Mouse (Mus musculus): Measurements from ENCODE around the gene Amz2. TPM values are rescaled to one million over a fixed set of nuclear protein-coding genes. Genes with fewer than 3 reads are reported as not detected.

Amz2 gene
- total and polyA plus RNA-seq, 3 experiments = 17.3 to 127 (median 114) TPM

GRCm38 (mm10) chr11:109417472-109418040 is 8.2 kb upstream of the Amz2 start:
- DNase-seq (ENCODE audit: low spot score) = no peak
- H3K36me3 ChIP-seq (replicated peaks) = no peaks in the 10 kb centered on the region
- H3K9me3 ChIP-seq (replicated peaks) = peaks cover 4% of the 10 kb centered on the region
- ATAC-seq (ENCODE audit: extremely low read depth, insufficient number of reproducible peaks, low FRiP score, poor library complexity, severe bottlenecking) = no peak
- H3K4me1 ChIP-seq (ENCODE audit: insufficient read depth, low read depth, low read length) = peaks cover 41% of the 10 kb centered on the region
- no peak overlapping the region for H3K4me3 ChIP-seq (ENCODE audit: low read depth, low read length)
- TF ChIP-seq POLR2AphosphoS5 (IDR thresholded peaks at IDR 0.05; ENCODE audit: insufficient replicate concordance, low read depth, low read length) (no peak), GATA1 (IDR thresholded peaks at IDR 0.05; ENCODE audit: borderline replicate concordance, low read length) (no peak), TAL1 (conservative IDR thresholded peaks at IDR 0.05; ENCODE audit: low read depth, low read length) (no peak), CTCF (IDR thresholded peaks at IDR 0.05; ENCODE audit: low read depth, low read length) (no peak), GATA2 (IDR thresholded peaks at IDR 0.05; ENCODE audit: borderline replicate concordance, low read depth, low read length) (no peak)
- H3K27me3 ChIP-seq (ENCODE audit: insufficient read depth, low read length) = peaks cover 6% of the 10 kb centered on the region; the same call in 1 of the 2 replicates

GRCm38 (mm10) chr11:109419461-109419860 is 6.3 kb upstream of the Amz2 start:
- DNase-seq (ENCODE audit: low spot score) = no peak
- H3K27me3 ChIP-seq (ENCODE audit: insufficient read depth, low read length) = no peaks in the 10 kb centered on the region; the same call in 1 of the 2 replicates
- H3K4me3 ChIP-seq (ENCODE audit: low read depth, low read length) = peak overlapping the region; percentile 69; the same call in 1 of the 2 replicates
- no peaks in the 10 kb centered on the region for H3K36me3 ChIP-seq (replicated peaks)
- peaks cover 53% of the 10 kb centered on the region for H3K4me1 ChIP-seq (ENCODE audit: insufficient read depth, low read depth, low read length)
- H3K9me3 ChIP-seq (replicated peaks) = peaks cover 4% of the 10 kb centered on the region
- no peak for TF ChIP-seq TAL1 (conservative IDR thresholded peaks at IDR 0.05; ENCODE audit: low read depth, low read length)
- no peak for TF ChIP-seq CTCF (IDR thresholded peaks at IDR 0.05; ENCODE audit: low read depth, low read length)
- ATAC-seq (ENCODE audit: extremely low read depth, insufficient number of reproducible peaks, low FRiP score, poor library complexity, severe bottlenecking) = no peak

- Histone ChIP-seq H3K36me3 (replicated peaks) (no peaks in the 10 kb centered on the region), H3K4me3 (ENCODE audit: low read depth, low read length) (peak overlapping the region; percentile 69), H3K9me3 (replicated peaks) (peaks cover 4% of the 10 kb centered on the region), H3K27me3 (ENCODE audit: insufficient read depth, low read length) (no peaks in the 10 kb centered on the region; the same call in 1 of the 2 replicates), H3K4me1 (ENCODE audit: insufficient read depth, low read depth, low read length) (peaks cover 59% of the 10 kb centered on the region)
- TF ChIP-seq TAL1 (conservative IDR thresholded peaks at IDR 0.05; ENCODE audit: low read depth, low read length) = no peak
- TF ChIP-seq POLR2AphosphoS5 (IDR thresholded peaks at IDR 0.05; ENCODE audit: insufficient replicate concordance, low read depth, low read length) = no peak
- no peak for TF ChIP-seq CTCF (IDR thresholded peaks at IDR 0.05; ENCODE audit: low read depth, low read length)
- no peak for TF ChIP-seq GATA2 (IDR thresholded peaks at IDR 0.05; ENCODE audit: borderline replicate concordance, low read depth, low read length)
- no peak for TF ChIP-seq GATA1 (IDR thresholded peaks at IDR 0.05; ENCODE audit: borderline replicate concordance, low read length)
- ATAC-seq (ENCODE audit: extremely low read depth, insufficient number of reproducible peaks, low FRiP score, poor library complexity, severe bottlenecking) = peak; percentile 65
- DNase-seq (ENCODE audit: low spot score) = peak; percentile 65
These were observed 5.7 kb upstream of the Amz2 start for GRCm38 (mm10) chr11:109419961-109420566.

GRCm38 (mm10) chr11:109420567-109420962 is 5.2 kb upstream of the Amz2 start:
- peaks cover 4% of the 10 kb centered on the region for H3K9me3 ChIP-seq (replicated peaks)
- peak; percentile 59 for ATAC-seq (ENCODE audit: extremely low read depth, insufficient number of reproducible peaks, low FRiP score, poor library complexity, severe bottlenecking)
- no peaks in the 10 kb centered on the region for H3K36me3 ChIP-seq (replicated peaks)
- peak; percentile 40 for DNase-seq (ENCODE audit: low spot score)
- peaks cover 64% of the 10 kb centered on the region for H3K4me1 ChIP-seq (ENCODE audit: insufficient read depth, low read depth, low read length)
- H3K4me3 ChIP-seq (ENCODE audit: low read depth, low read length) = peak overlapping the region; percentile 69
- no peaks in the 10 kb centered on the region for H3K27me3 ChIP-seq (ENCODE audit: insufficient read depth, low read length)
- TF ChIP-seq GATA1 (IDR thresholded peaks at IDR 0.05; ENCODE audit: borderline replicate concordance, low read length) (no peak), GATA2 (IDR thresholded peaks at IDR 0.05; ENCODE audit: borderline replicate concordance, low read depth, low read length) (peak; percentile 21; the same call in 1 of the 2 replicates), TAL1 (conservative IDR thresholded peaks at IDR 0.05; ENCODE audit: low read depth, low read length) (no peak), CTCF (IDR thresholded peaks at IDR 0.05; ENCODE audit: low read depth, low read length) (no peak), POLR2AphosphoS5 (IDR thresholded peaks at IDR 0.05; ENCODE audit: insufficient replicate concordance, low read depth, low read length) (no peak)

- H3K9me3 ChIP-seq (replicated peaks) = peaks cover 4% of the 10 kb centered on the region
- H3K27me3 ChIP-seq (ENCODE audit: insufficient read depth, low read length) = no peaks in the 10 kb centered on the region
- no peak overlapping the region for H3K4me3 ChIP-seq (ENCODE audit: low read depth, low read length)
- TF ChIP-seq GATA1 (IDR thresholded peaks at IDR 0.05; ENCODE audit: borderline replicate concordance, low read length) (no peak), TAL1 (conservative IDR thresholded peaks at IDR 0.05; ENCODE audit: low read depth, low read length) (no peak), CTCF (IDR thresholded peaks at IDR 0.05; ENCODE audit: low read depth, low read length) (no peak), POLR2AphosphoS5 (IDR thresholded peaks at IDR 0.05; ENCODE audit: insufficient replicate concordance, low read depth, low read length) (no peak), GATA2 (IDR thresholded peaks at IDR 0.05; ENCODE audit: borderline replicate concordance, low read depth, low read length) (no peak)
- peaks cover 64% of the 10 kb centered on the region for H3K4me1 ChIP-seq (ENCODE audit: insufficient read depth, low read depth, low read length)
- DNase-seq (ENCODE audit: low spot score) (no peak), ATAC-seq (ENCODE audit: extremely low read depth, insufficient number of reproducible peaks, low FRiP score, poor library complexity, severe bottlenecking) (no peak)
- H3K36me3 ChIP-seq (replicated peaks) = no peaks in the 10 kb centered on the region
These were observed 4.5 kb upstream of the Amz2 start for GRCm38 (mm10) chr11:109421205-109421604.

DNA sequence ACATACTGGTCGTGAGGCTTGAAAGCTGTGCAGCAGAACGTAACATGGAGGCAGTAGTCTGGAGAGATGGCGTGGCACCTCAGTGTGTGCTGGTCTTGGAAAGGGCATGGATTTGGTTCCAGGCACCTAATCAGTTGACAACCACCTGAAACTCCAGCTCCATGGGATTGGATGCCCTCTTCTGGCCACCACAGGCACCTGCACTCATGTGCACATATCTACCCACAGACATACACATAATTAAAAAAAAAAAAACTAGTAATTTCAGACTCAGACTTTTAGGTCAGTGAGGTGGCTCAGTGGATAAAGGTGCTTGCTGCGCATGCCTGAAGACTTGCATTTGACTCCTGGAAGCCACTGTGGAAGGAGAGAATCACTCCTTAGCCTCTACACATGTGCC is 3.5 kb upstream of the Amz2 start:
- Histone ChIP-seq H3K36me3 (replicated peaks) (peaks cover 5% of the 10 kb centered on the region), H3K27me3 (ENCODE audit: insufficient read depth, low read length) (no peaks in the 10 kb centered on the region), H3K9me3 (replicated peaks) (peaks cover 4% of the 10 kb centered on the region), H3K4me1 (ENCODE audit: insufficient read depth, low read depth, low read length) (peaks cover 64% of the 10 kb centered on the region), H3K4me3 (ENCODE audit: low read depth, low read length) (no peak overlapping the region)
- no peak for TF ChIP-seq GATA1 (IDR thresholded peaks at IDR 0.05; ENCODE audit: borderline replicate concordance, low read length)
- TF ChIP-seq TAL1 (conservative IDR thresholded peaks at IDR 0.05; ENCODE audit: low read depth, low read length) = no peak
- no peak for TF ChIP-seq POLR2AphosphoS5 (IDR thresholded peaks at IDR 0.05; ENCODE audit: insufficient replicate concordance, low read depth, low read length)
- no peak for TF ChIP-seq CTCF (IDR thresholded peaks at IDR 0.05; ENCODE audit: low read depth, low read length)
- no peak for TF ChIP-seq GATA2 (IDR thresholded peaks at IDR 0.05; ENCODE audit: borderline replicate concordance, low read depth, low read length)
- ATAC-seq (ENCODE audit: extremely low read depth, insufficient number of reproducible peaks, low FRiP score, poor library complexity, severe bottlenecking) = no peak
- no peak for DNase-seq (ENCODE audit: low spot score)
